Mouse (Mus musculus) lung, postnatal 0 days (tissue): ENCODE measurements at regions not wholly inside any gene's neighbourhood (a gene's known extent, or its start where the extent isn't known, plus 50 kb on each side); places are given as distances from the start of the nearest gene placed in this dataset.
"Not testable (repeated sequence)": the region's sequence is repeated elsewhere in the genome, so short reads cannot be mapped to it uniquely, and the experiment has no call there.

Experiments used
- ATAC-seq: fragments of 200-750 bp; cut with Nextera tagmentation; 2 replicates; pipeline ENCODE4 v1.8.0; 2017; ENCODE audit warnings: moderate library complexity
- DNase-seq: peaks from one replicate; pipeline ENCODE4 v3.0.0-alpha.2; 2016; ENCODE audit warnings: low spot score
- H3K27ac ChIP-seq: fragments of 300-500 bp; sonication (generic); 2 replicates; pipeline ENCODE4 v1.5.1; 2014; ENCODE audit warnings: antibody characterized with exemption, mild to moderate bottlenecking, low read length, mixed read lengths
- H3K27me3 ChIP-seq: fragments of 300-500 bp; sonication (generic); replicated peaks from 2 replicates; pipeline ENCODE4 v1.6.1; 2014; ENCODE audit warnings: low read length, mixed read lengths; ENCODE audit not compliant: insufficient read depth
- H3K36me3 ChIP-seq: fragments of 300-500 bp; sonication (generic); 2 replicates; pipeline ENCODE4 v1.6.1; 2014; ENCODE audit warnings: low read length, mixed read lengths; ENCODE audit not compliant: insufficient read depth
- H3K4me1 ChIP-seq: fragments of 300-500 bp; sonication (generic); 2 replicates; pipeline ENCODE4 v1.6.1; 2014; ENCODE audit warnings: antibody characterized with exemption, low read depth, low read length, mixed read lengths; ENCODE audit not compliant: insufficient read depth
- H3K4me2 ChIP-seq: fragments of 300-500 bp; sonication (generic); replicated peaks from 2 replicates; pipeline ENCODE4 v1.6.1; 2014; ENCODE audit warnings: low read depth, mild to moderate bottlenecking, low read length, moderate library complexity, mixed read lengths
- H3K4me3 ChIP-seq: fragments of 300-500 bp; sonication (generic); 2 replicates; pipeline ENCODE4 v1.5.1; 2014; ENCODE audit warnings: low read depth, low read length
- H3K9ac ChIP-seq: fragments of 300-500 bp; sonication (generic); replicated peaks from 2 replicates; pipeline ENCODE4 v1.6.1; 2014; ENCODE audit warnings: low read depth, mild to moderate bottlenecking
- H3K9me3 ChIP-seq: fragments of 300-500 bp; sonication (generic); 2 replicates; pipeline ENCODE4 v1.6.1; 2016; ENCODE audit warnings: low read length, mixed read lengths
- CTCF ChIP-seq: IDR thresholded peaks from 2 replicates; pipeline ENCODE4 v1.5.1; 2016; ENCODE audit warnings: antibody characterized with exemption, mild to moderate bottlenecking
- EP300 ChIP-seq: IDR thresholded peaks from 2 replicates; pipeline ENCODE4 v1.6.1; 2016; ENCODE audit warnings: antibody characterized with exemption, mild to moderate bottlenecking, control low read depth
- WGBS: fragments of 180-500 bp; shearing (Covaris S2); extraction: QIAGEN DNeasy Blood & Tissue Kit; methylation state at CpG from one replicate; pipeline ENCODE4 v1.1.7; 2014; 5-methylcytosine and 5-hydroxymethylcytosine counted together

- Histone ChIP-seq H3K4me3 (no peak overlapping the region), H3K4me2 (no peak overlapping the region), H3K4me1 (no peaks in the 10 kb centered on the region), H3K36me3 (no peaks in the 10 kb centered on the region), H3K27ac (no peak overlapping the region), H3K9me3 (no peaks in the 10 kb centered on the region), H3K27me3 (no peaks in the 10 kb centered on the region), H3K9ac (no peak overlapping the region)
- TF ChIP-seq EP300, result no peak
- no peak for TF ChIP-seq CTCF
- DNase-seq, result no peak
- 83% methylated on average over 3 of the region's 3 CpGs for WGBS
- ATAC-seq, result no peak
These were observed 987.9 kb downstream of the Cdh18 start for GRCm38 (mm10) chr15:23536691-23537090.

GRCm38 (mm10) chr15:23537449-23537848 is 988.6 kb downstream of the Cdh18 start:
- H3K9ac ChIP-seq, result no peak overlapping the region
- TF ChIP-seq EP300, result no peak
- no peak overlapping the region for H3K4me2 ChIP-seq
- H3K27ac ChIP-seq, result no peak overlapping the region
- ATAC-seq (no peak), DNase-seq (no peak)
- no peaks in the 10 kb centered on the region for H3K27me3 ChIP-seq
- no peak overlapping the region for H3K4me3 ChIP-seq
- 63% methylated on average over 3 of the region's 3 CpGs for WGBS
- H3K36me3 ChIP-seq, result no peaks in the 10 kb centered on the region
- no peaks in the 10 kb centered on the region for H3K9me3 ChIP-seq
- no peaks in the 10 kb centered on the region for H3K4me1 ChIP-seq

GRCm38 (mm10) chr15:23560136-23560535 is 1011.3 kb downstream of the Cdh18 start:
- Histone ChIP-seq H3K4me1 (no peaks in the 10 kb centered on the region), H3K9me3 (no peaks in the 10 kb centered on the region), H3K9ac (no peak overlapping the region), H3K4me2 (no peak overlapping the region), H3K27me3 (no peaks in the 10 kb centered on the region), H3K27ac (no peak overlapping the region), H3K36me3 (no peaks in the 10 kb centered on the region), H3K4me3 (no peak overlapping the region)
- ATAC-seq (no peak), DNase-seq (no peak)
- WGBS, result 70% methylated on average over 3 of the region's 3 CpGs
- no peak for TF ChIP-seq CTCF
- no peak for TF ChIP-seq EP300

- Histone ChIP-seq H3K36me3 (no peaks in the 10 kb centered on the region), H3K27ac (no peak overlapping the region), H3K4me1 (no peaks in the 10 kb centered on the region), H3K9me3 (no peaks in the 10 kb centered on the region), H3K27me3 (no peaks in the 10 kb centered on the region), H3K4me2 (no peak overlapping the region), H3K4me3 (no peak overlapping the region), H3K9ac (no peak overlapping the region)
- DNase-seq (peak; percentile 43), ATAC-seq (no peak; the same call in 1 of the 2 replicates)
- TF ChIP-seq EP300, result no peak
- TF ChIP-seq CTCF, result no peak
- WGBS, result 66% methylated on average over 2 of the region's 2 CpGs
These were observed 1013.4 kb downstream of the Cdh18 start for GRCm38 (mm10) chr15:23562181-23562580.

- no peaks in the 10 kb centered on the region for H3K4me1 ChIP-seq
- ATAC-seq (no peak), DNase-seq (no peak)
- no peaks in the 10 kb centered on the region for H3K9me3 ChIP-seq
- H3K4me3 ChIP-seq, result no peak overlapping the region
- H3K27me3 ChIP-seq, result no peaks in the 10 kb centered on the region
- no peaks in the 10 kb centered on the region for H3K36me3 ChIP-seq
- TF ChIP-seq EP300, result no peak
- no peak for TF ChIP-seq CTCF
- H3K9ac ChIP-seq, result no peak overlapping the region
- no peak overlapping the region for H3K27ac ChIP-seq
- H3K4me2 ChIP-seq, result no peak overlapping the region
These were observed 1016.2 kb downstream of the Cdh18 start for GRCm38 (mm10) chr15:23564981-23565380.

- H3K4me1 ChIP-seq, result no peaks in the 10 kb centered on the region
- DNase-seq, result no peak
- no peaks in the 10 kb centered on the region for H3K9me3 ChIP-seq
- no peak overlapping the region for H3K9ac ChIP-seq
- H3K4me3 ChIP-seq, result no peak overlapping the region
- no peak overlapping the region for H3K27ac ChIP-seq
- WGBS, result 51% methylated on average over 3 of the region's 3 CpGs
- no peak for ATAC-seq
- TF ChIP-seq CTCF (no peak), EP300 (no peak)
- H3K27me3 ChIP-seq, result no peaks in the 10 kb centered on the region
- H3K36me3 ChIP-seq, result no peaks in the 10 kb centered on the region
- no peak overlapping the region for H3K4me2 ChIP-seq
These were observed 1018.2 kb downstream of the Cdh18 start for GRCm38 (mm10) chr15:23566886-23567655.

- not testable (repeated sequence) for H3K4me3 ChIP-seq, H3K4me2 ChIP-seq, H3K4me1 ChIP-seq, H3K9me3 ChIP-seq, ATAC-seq, DNase-seq, H3K36me3 ChIP-seq, H3K27me3 ChIP-seq, H3K27ac ChIP-seq, H3K9ac ChIP-seq
- WGBS, result 84% methylated on average over 6 of the region's 6 CpGs
These were observed 1019.8 kb downstream of the Cdh18 start for GRCm38 (mm10) chr15:23568651-23569050.
